Mouse (Mus musculus) urinary bladder, postnatal 36 days (tissue): ENCODE data around the gene Lif.

ENCODE experiments used
- DNase-seq, 2 experiments: peaks; one replicate each; pipeline ENCODE4 v3.0.0; 2022; ENCODE audit warnings: low spot score in 2 of 2, mixed read lengths in 1 of 2

Lif gene

GRCm38 (mm10) chr11:4261188-4261494 is 3.8 kb downstream of the Lif start:
- DNase-seq = no peak

- DNase-seq = no peak
Measured at GRCm38 (mm10) chr11:4261969-4262368, 4.6 kb downstream of the Lif start.

GRCm38 (mm10) chr11:4262847-4263246 is 5.5 kb downstream of the Lif start:
- no peak for DNase-seq

GRCm38 (mm10) chr11:4263296-4263695 is 5.9 kb downstream of the Lif start:
- DNase-seq = no peak

DNA sequence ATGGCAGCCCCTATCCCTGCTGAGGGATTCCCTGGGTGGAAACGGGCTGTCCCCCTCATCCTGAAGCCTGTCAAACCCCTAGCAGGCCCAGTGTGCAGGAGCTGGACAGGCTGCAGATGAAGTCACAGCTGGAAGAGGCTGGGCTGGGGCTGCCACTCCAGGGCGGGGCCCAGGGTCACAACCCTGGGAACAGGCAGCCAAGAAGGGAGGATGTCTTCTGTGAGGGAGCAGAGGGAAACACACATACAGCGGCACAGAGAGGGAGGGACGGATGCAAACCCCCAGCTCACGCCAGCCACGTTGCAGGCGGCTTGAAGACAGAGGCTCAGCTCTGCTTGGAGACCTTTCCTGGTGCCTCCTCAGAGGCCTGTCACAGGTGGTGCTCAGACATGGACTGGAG is 6.7 kb downstream of the Lif start:
- DNase-seq = peak; percentile 59 to 64

DNA sequence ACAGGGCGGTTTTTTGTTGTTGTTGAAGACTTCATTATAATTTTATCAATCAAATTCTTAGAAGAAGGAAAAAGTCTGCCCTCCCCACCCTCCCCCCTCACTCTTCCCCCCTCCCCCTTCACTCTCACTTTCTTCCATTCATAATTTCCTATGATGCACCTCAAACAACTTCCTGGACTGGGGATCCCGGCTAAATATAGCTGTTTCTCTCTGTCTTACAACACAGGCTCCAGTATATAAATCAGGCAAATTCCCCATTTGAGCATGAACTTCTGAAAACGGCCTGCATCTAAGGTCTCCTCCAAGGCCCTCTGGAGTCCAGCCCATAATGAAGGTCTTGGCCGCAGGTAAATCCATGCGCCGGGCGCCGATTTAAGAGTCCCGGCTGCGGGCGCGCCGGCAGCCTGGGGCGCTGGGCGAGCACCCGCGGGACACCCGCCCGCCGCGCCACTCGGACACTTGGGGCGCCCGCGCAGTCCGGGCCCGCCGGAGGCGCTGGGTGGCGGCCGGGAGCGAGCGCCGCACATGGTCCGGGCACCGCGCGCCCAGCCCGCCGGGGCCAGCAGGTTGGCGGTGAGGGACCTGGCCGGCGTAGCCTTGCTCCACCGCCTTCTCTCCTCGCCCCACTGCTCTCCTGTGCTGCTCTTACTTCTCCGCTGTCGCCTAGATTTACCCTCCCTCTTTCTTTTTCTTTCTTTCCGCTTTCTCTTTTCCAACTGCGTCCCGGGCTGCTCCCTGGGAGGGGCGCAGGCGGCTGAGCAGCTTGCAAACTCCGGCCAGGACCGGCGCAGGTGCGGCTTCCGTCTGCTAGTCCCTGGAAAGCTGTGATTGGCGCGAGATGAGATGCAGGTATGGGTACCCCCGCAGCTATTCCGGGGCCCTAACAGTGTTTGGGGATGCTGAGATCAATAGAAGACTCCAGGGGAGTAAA is 9.2 kb downstream of the Lif start:
- peak; percentile 56 to 66 for DNase-seq

- peak in 1 of 2 experiments; percentile 34 for DNase-seq
Measured at GRCm38 (mm10) chr11:4267202-4267578, 9.8 kb downstream of the Lif start.

GRCm38 (mm10) chr11:4268500-4268899 is 11.1 kb downstream of the Lif start:
- no peak for DNase-seq

GRCm38 (mm10) chr11:4270744-4271459 is 13.5 kb downstream of the Lif start:
- DNase-seq = peak; percentile 47 to 68

- no peak for DNase-seq
Measured at GRCm38 (mm10) chr11:4271544-4271943, 14.2 kb downstream of the Lif start.

GRCm38 (mm10) chr11:4276411-4276861 is 19.1 kb downstream of the Lif start:
- no peak for DNase-seq

DNA sequence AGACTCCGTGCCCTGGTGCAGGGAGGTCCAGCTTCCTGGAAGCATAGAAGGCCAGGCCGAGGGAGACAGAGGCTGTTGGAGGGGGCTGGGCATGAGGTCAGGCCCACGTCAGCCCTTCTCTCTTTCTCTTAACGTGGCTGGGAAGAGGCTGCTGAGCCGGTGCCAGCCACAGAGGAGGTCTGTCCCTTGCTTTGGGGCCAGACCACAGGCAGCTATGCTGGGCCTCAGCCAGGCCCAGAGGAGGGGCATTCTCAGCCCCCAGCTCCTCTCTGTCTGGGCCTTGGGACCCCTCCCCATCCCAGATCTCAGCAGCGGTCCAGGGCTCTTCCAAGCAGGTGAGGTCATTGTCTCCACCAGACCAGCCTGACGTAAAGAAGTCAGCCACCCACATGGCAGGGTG is 22.6 kb downstream of the Lif start:
- DNase-seq = no peak

DNA sequence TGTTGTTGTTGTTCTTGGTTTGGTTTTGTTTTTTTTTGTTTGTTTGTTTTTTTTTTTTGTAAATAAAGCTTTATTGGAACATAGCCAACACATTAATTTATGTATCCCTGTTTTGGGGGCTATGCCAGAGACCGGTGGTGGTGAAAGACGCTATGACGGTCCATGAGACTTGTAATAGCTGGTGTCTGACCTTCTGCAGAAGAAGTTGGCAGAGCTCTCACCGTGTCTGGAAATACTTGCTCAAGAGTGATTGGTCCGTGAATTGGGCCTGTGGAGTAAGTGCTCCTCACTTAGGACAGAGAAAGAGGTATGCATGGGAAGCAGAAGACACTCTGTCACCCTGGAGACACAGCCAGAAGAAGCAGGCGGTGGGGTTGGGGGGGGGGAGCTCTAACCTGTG is 24.5 kb downstream of the Lif start:
- no peak for DNase-seq

- no peak for DNase-seq
Measured at GRCm38 (mm10) chr11:4283627-4284026, 26.3 kb downstream of the Lif start.

DNA sequence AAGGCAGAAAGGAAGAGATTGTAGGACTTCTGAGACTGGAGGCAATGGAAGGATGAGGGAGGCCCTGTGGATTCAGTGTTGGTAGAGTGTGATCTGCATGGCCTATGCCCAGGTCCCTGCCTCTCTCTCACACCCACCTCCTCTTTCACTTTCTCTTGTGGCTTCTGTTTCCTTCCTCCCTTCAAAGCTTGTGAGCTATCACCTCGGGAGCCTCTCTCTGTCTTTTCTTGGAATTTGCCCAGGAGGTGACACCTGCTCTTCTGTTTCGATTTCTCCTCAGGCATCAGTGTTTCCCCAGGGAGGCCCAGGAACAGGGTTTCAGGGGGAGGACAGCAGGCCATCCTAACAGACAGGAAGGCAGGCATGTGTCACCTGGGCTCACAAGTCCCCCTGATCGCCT is 31.9 kb downstream of the Lif start:
- no peak for DNase-seq

DNA sequence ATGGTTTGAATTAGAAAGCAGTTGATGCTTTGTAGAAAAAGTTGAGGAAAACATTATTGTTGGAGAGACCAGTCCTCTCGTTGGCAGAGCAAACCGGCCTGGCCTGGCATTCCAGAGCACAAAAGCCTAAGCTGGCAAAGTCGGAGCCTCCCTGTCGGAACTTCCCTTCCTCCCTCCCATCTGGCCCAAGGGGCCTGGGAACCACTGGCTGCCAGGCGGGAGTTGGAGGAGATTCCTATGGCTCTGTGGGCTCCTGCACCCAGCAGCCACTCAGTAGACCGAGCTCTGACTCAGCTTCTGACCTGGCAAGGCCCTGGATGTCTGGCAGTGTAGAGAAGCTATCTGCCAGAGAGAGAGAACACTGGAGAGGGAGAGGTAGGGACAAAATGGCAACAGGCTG is 34.3 kb downstream of the Lif start:
- peak in 1 of 2 experiments; percentile 36 for DNase-seq

DNA sequence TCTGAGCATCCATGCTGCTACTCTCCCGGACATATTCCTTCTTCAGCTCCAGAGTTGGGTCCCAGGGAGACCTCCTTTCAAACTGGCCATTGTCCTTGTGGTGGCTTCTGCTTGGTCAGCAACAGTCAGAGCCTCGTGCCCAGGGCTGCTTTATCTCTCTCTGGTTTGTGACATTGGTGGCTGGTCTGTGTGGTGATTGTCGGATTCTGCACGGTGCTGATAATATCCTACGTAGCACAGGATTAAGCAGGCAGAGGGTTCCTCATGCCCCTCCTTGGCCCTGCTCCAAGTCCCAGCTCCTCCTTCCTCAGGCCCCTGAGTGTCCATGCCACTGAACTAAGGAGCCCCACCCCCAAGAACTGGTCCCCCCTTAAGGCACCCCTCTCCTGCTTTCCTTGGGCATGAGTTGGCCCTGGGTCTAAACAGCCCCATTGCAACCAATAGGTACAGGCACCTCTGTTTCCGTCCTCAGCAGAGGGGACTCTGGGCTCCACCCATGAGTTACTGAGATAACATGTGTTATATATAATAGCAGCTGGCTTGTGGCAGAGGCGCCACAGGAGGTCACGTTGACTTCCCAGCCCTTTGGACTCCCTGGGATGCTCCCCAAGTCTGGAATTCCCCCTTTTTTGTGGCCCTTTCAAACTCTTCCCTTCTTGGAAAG is 35.0 kb downstream of the Lif start:
- no peak for DNase-seq

- no peak for DNase-seq
Measured at GRCm38 (mm10) chr11:4292888-4293247, 35.5 kb downstream of the Lif start.

GRCm38 (mm10) chr11:4293481-4293880 is 36.1 kb downstream of the Lif start:
- DNase-seq = no peak

DNA sequence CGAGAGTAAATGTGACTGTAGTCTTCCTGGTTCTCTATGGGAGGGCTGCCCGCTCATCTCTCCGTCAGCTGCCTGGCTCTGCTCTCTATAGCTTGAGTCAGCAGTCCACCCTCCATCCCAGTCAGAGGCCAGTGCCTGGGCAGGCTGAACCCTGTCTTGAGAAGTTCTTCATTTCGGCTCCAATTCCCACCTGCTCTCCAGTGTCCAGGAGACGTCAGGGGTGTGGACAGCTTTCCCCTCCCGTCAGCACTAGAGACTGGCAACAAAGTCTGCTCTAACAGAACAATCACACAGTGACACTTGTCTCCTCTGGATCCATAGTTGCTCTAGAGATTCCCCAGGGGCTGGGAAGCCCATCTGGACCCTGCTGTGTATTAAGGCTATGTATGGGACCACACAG is 36.7 kb downstream of the Lif start:
- DNase-seq = no peak

- DNase-seq = no peak
Measured at GRCm38 (mm10) chr11:4294495-4295351, 37.4 kb downstream of the Lif start.
